Mouse (Mus musculus) CH12.LX (cell line): ENCODE data around the gene Ifi206. TPM values are rescaled to one million over a fixed set of nuclear protein-coding genes. Genes with fewer than 3 reads are reported as not detected.

Source experiments
- DNase-seq: peaks from one replicate; pipeline ENCODE4 v3.0.0-alpha.2; 2013; ENCODE audit errors: extremely low read depth
- H3K27ac ChIP-seq: 2 replicates; pipeline ENCODE4 v1.5.1; 2012; ENCODE audit warnings: low read depth, mild to moderate bottlenecking, control low read depth, moderate library complexity; ENCODE audit not compliant: insufficient read depth
- H3K27me3 ChIP-seq: replicated peaks from 2 replicates; pipeline ENCODE3; 2012; ENCODE audit warnings: inconsistent platforms
- H3K36me3 ChIP-seq, 2 experiments: replicated peaks in 1 of 2; 2 replicates each; pipeline versions ENCODE3 to v1.6.1; 2012; ENCODE audit warnings: inconsistent platforms in 1 of 2, low read length in 1 of 2, mild to moderate bottlenecking in 1 of 2, mixed read lengths in 1 of 2, moderate library complexity in 1 of 2; ENCODE audit not compliant: control insufficient read depth in 1 of 2, insufficient read depth in 1 of 2
- H3K4me1 ChIP-seq, 2 experiments: 2 replicates each; pipeline ENCODE4 v1.6.1; 2012; ENCODE audit warnings: inconsistent platforms in 1 of 2, moderate library complexity in 1 of 2; ENCODE audit not compliant: insufficient read depth in 2 of 2, control insufficient read depth in 1 of 2
- H3K4me2 ChIP-seq: 2 replicates; pipeline ENCODE4 v1.6.1; 2012; ENCODE audit warnings: low read depth, mild to moderate bottlenecking, control low read depth; ENCODE audit not compliant: poor library complexity, insufficient read depth, severe bottlenecking
- H3K4me3 ChIP-seq, 3 experiments: fragments of 150-350 bp in 1 of 3; sonication (generic) in 1 of 3; replicated peaks in 1 of 3; 2 replicates each; pipeline versions ENCODE3 to v1.5.1; 2011 to 2012; ENCODE audit warnings: low read depth in 2 of 3, low read length in 2 of 3, mild to moderate bottlenecking in 2 of 3, moderate library complexity in 2 of 3, control low read depth in 1 of 3, improper control_type of control experiment in 1 of 3, inconsistent platforms in 1 of 3, mixed read lengths in 1 of 3; ENCODE audit not compliant: poor library complexity in 1 of 3
- H3K79me2 ChIP-seq: replicated peaks from 2 replicates; pipeline ENCODE4 v1.6.1; 2012; ENCODE audit warnings: mild to moderate bottlenecking, moderate library complexity; ENCODE audit not compliant: control insufficient read depth, poor library complexity, insufficient read depth, severe bottlenecking; ENCODE audit errors: extremely low read depth
- H3K9ac ChIP-seq: 2 replicates; pipeline ENCODE4 v1.6.1; 2012; ENCODE audit warnings: low read depth, mild to moderate bottlenecking, control low read depth, moderate library complexity; ENCODE audit not compliant: insufficient read depth
- H3K9me3 ChIP-seq: replicated peaks from 2 replicates; pipeline ENCODE3; 2012; ENCODE audit warnings: low read length, inconsistent platforms, mixed read lengths
- HCFC1 ChIP-seq: IDR thresholded peaks from 2 replicates; pipeline ENCODE4 v1.6.1; 2012; ENCODE audit warnings: low read depth, mild to moderate bottlenecking, inconsistent platforms, low read length, improper control_type of control experiment
- JUND ChIP-seq: conservative IDR thresholded peaks from 2 replicates; pipeline ENCODE4 v1.6.1; 2011; ENCODE audit warnings: low read depth, low read length, improper control_type of control experiment
- MEF2A ChIP-seq: IDR thresholded peaks from 2 replicates; pipeline ENCODE4 v1.6.1; 2014; ENCODE audit warnings: low read depth, mild to moderate bottlenecking, inconsistent platforms, low read length, improper control_type of control experiment, borderline replicate concordance
- PAX5 ChIP-seq: IDR thresholded peaks from 2 replicates; pipeline ENCODE4 v1.6.1; 2012; ENCODE audit warnings: low read length, inconsistent platforms, mixed read lengths
- RCOR1 ChIP-seq: conservative IDR thresholded peaks from 2 replicates; pipeline ENCODE4 v1.6.1; 2012; ENCODE audit warnings: low read depth, mild to moderate bottlenecking, inconsistent platforms, low read length, improper control_type of control experiment
- TCF12 ChIP-seq: IDR thresholded peaks from 2 replicates; pipeline ENCODE4 v1.6.1; 2014; ENCODE audit warnings: low read depth, mild to moderate bottlenecking, inconsistent platforms, low read length, improper control_type of control experiment
- dilution Hi-C: fragments of 300-500 bp; cut with MboI; formaldehyde crosslinking; loops from 2 replicates; pipeline ENCODE4 v1.14.3; 2020; ENCODE audit warnings: low sequenced_read_pairs; ENCODE audit not compliant: extremely low pct_unique_long_range_greater_than_20kb, extremely low pct_ligation_motif_present
- in situ Hi-C: fragments of 300-500 bp; cut with MboI; formaldehyde crosslinking; loops from 3 replicates; pipeline ENCODE4 v1.14.3; 2019; ENCODE audit warnings: low sequenced_read_pairs, low pct_ligation_motif_present, low pct_unique_long_range_greater_than_20kb, mixed read lengths
- polyA plus RNA-seq: library from polyadenylated mRNA; unstranded; fragments of >175 nt; gene quantifications from 2 replicates; pipeline ENCODE4 v1.2.1, GENCODE M21; 2012; ENCODE audit warnings: low read depth; ENCODE audit not compliant: insufficient read length
- total RNA-seq, 2 experiments: library from RNA; depleted of rRNA; stranded (reverse); fragments of 300-350 nt in 1 of 2; fragments of >200 nt in 1 of 2; gene quantifications; 2 replicates each; pipeline ENCODE4 v1.2.3; 2012 to 2014

The Ifi206 gene
- total and polyA plus RNA-seq, 3 experiments: 0.56 TPM; not detected in 2

DNA sequence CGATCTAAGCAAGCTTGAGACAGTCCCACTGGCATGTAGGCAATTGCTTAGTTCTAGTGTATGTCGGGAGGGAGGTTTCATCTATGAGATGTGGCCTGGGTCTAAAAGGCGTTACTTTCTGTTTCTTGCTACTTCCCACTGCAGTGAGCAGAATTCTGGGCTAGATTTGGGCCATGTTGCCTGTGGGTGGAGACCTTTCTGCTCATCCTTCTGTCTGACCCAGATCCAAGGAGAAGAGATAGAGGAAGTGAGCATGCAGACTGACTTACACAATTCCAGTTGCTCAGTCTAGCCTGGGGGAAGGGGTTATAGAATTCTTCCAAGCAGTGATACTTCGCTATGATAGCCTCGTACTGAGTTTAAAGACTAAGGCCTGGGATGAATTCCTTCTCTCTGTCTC is 39.2 kb downstream of the Ifi206 start:
- dilution Hi-C loops: no loop called here
- no peak overlapping the region for H3K4me2 ChIP-seq
- no peak for DNase-seq
- H3K4me3 ChIP-seq: no peak overlapping the region
- in situ Hi-C loops: loop anchor here (25.0 kb wide), 2 partner anchors 411 to 636 kb away; partner anchors contain the start of genes Olfr427 and Olfr429
- H3K36me3 ChIP-seq: peaks cover 46 to 91% of the 10 kb centered on the region in 2 experiments
- no peaks in the 10 kb centered on the region for H3K9me3 ChIP-seq
- no peak for TF ChIP-seq HCFC1
- no peak for TF ChIP-seq JUND
- no peak for TF ChIP-seq RCOR1
- TF ChIP-seq, all 38 proteins: peak for 0
- no peaks in the 10 kb centered on the region for H3K27me3 ChIP-seq
- no peak overlapping the region for H3K27ac ChIP-seq
- peaks cover 6 to 25% of the 10 kb centered on the region in 2 experiments for H3K4me1 ChIP-seq
- H3K79me2 ChIP-seq: peaks cover 7% of the 10 kb centered on the region
- H3K9ac ChIP-seq: no peak overlapping the region

GRCm38 (mm10) chr1:173450621-173451020 is 40.2 kb downstream of the Ifi206 start:
- Histone ChIP-seq H3K4me2 (no peak overlapping the region), H3K79me2 (peaks cover 11% of the 10 kb centered on the region), H3K27ac (no peak overlapping the region), H3K9me3 (no peaks in the 10 kb centered on the region), H3K27me3 (no peaks in the 10 kb centered on the region), H3K9ac (no peak overlapping the region), H3K4me3 (no peak overlapping the region), H3K36me3 (peaks cover 47 to 92% of the 10 kb centered on the region in 2 experiments), H3K4me1 (peaks cover 6 to 25% of the 10 kb centered on the region in 2 experiments)
- no peak for TF ChIP-seq TCF12
- DNase-seq: no peak
- dilution Hi-C loops (no loop called here), in situ Hi-C loops (loop anchor here (25.0 kb wide), 2 partner anchors 412 to 637 kb away; partner anchors contain the start of genes Olfr427 and Olfr429)

GRCm38 (mm10) chr1:173447067-173447466 is 43.8 kb downstream of the Ifi206 start:
- Histone ChIP-seq H3K27me3 (no peaks in the 10 kb centered on the region), H3K9me3 (no peaks in the 10 kb centered on the region), H3K27ac (no peak overlapping the region)
- no peak for DNase-seq
- TF ChIP-seq PAX5: no peak
- TF ChIP-seq, all 38 proteins: peak for 0
- Histone ChIP-seq H3K4me2 (no peak overlapping the region), H3K79me2 (peaks cover 27% of the 10 kb centered on the region), H3K4me3 (no peak overlapping the region), H3K9ac (no peak overlapping the region), H3K36me3 (peaks cover 39 to 88% of the 10 kb centered on the region in 2 experiments), H3K4me1 (peaks cover 6 to 21% of the 10 kb centered on the region in 2 experiments)
- in situ Hi-C loops (no loop called here), dilution Hi-C loops (no loop called here)

GRCm38 (mm10) chr1:173443061-173443460 is 47.8 kb downstream of the Ifi206 start:
- Histone ChIP-seq H3K27me3 (no peaks in the 10 kb centered on the region), H3K27ac (no peak overlapping the region), H3K4me3 (no peak overlapping the region), H3K36me3 (peaks cover 26 to 63% of the 10 kb centered on the region in 2 experiments), H3K4me1 (peaks cover 12 to 40% of the 10 kb centered on the region in 2 experiments), H3K9me3 (no peaks in the 10 kb centered on the region), H3K4me2 (no peak overlapping the region), H3K9ac (no peak overlapping the region), H3K79me2 (peaks cover 55% of the 10 kb centered on the region)
- DNase-seq: no peak
- dilution Hi-C loops: no loop called here
- no peak for TF ChIP-seq MEF2A
- in situ Hi-C loops: no loop called here
